Mouse (Mus musculus) midbrain, postnatal 0 days (tissue): Measurements from ENCODE around the gene Fmnl2. TPM values are rescaled to one million over a fixed set of nuclear protein-coding genes. Genes with fewer than 3 reads are reported as not detected.

ENCODE experiments used
- ATAC-seq: fragments of 200-750 bp; cut with Nextera tagmentation; 2 replicates; pipeline ENCODE4 v1.8.0; 2017; ENCODE audit warnings: moderate number of reproducible peaks, mild to moderate bottlenecking, moderate TSS enrichment, moderate library complexity; ENCODE audit not compliant: low FRiP score
- DNase-seq: peaks from one replicate; pipeline ENCODE4 v3.0.0-alpha.2; 2015; ENCODE audit warnings: low spot score
- H3K27ac ChIP-seq: fragments of 300-500 bp; sonication (generic); 2 replicates; pipeline ENCODE4 v1.5.1; 2014; ENCODE audit warnings: low read depth, mild to moderate bottlenecking, low read length, mixed read lengths
- H3K27me3 ChIP-seq: fragments of 300-500 bp; sonication (generic); 2 replicates; pipeline ENCODE4 v1.6.1; 2014; ENCODE audit warnings: low read length, control low read depth, mixed read lengths; ENCODE audit not compliant: insufficient read depth
- H3K36me3 ChIP-seq: fragments of 300-500 bp; sonication (generic); 2 replicates; pipeline ENCODE4 v1.6.1; 2014; ENCODE audit warnings: low read length, control low read depth, mixed read lengths; ENCODE audit not compliant: insufficient read depth
- H3K4me1 ChIP-seq: fragments of 300-500 bp; sonication (generic); 2 replicates; pipeline ENCODE4 v1.6.1; 2014; ENCODE audit warnings: mild to moderate bottlenecking, control low read depth, antibody characterized with exemption, low read length, mixed read lengths; ENCODE audit not compliant: insufficient read depth
- H3K4me2 ChIP-seq: fragments of 300-500 bp; sonication (generic); 2 replicates; pipeline ENCODE4 v1.6.1; 2014; ENCODE audit warnings: low read depth, mild to moderate bottlenecking, low read length, mixed read lengths; ENCODE audit not compliant: poor library complexity, severe bottlenecking
- H3K4me3 ChIP-seq: fragments of 300-500 bp; sonication (generic); 2 replicates; pipeline ENCODE4 v1.5.1; 2014; ENCODE audit warnings: low read depth, mild to moderate bottlenecking, low read length, moderate library complexity
- H3K9ac ChIP-seq: fragments of 300-500 bp; sonication (generic); replicated peaks from 2 replicates; pipeline ENCODE4 v1.6.1; 2014; ENCODE audit warnings: mild to moderate bottlenecking, low read length, moderate library complexity, mixed read lengths; ENCODE audit not compliant: poor library complexity, severe bottlenecking
- H3K9me3 ChIP-seq: fragments of 300-500 bp; sonication (generic); 2 replicates; pipeline ENCODE4 v1.6.1; 2016; ENCODE audit warnings: low read length, control low read depth
- CTCF ChIP-seq: IDR thresholded peaks from 2 replicates; pipeline ENCODE4 v1.5.1; 2016; ENCODE audit warnings: antibody characterized with exemption, mild to moderate bottlenecking
- WGBS: fragments of 180-500 bp; shearing (Covaris S2); extraction: QIAGEN DNeasy Blood & Tissue Kit; methylation state at CpG from one replicate; pipeline ENCODE4 v1.1.7; 2014; 5-methylcytosine and 5-hydroxymethylcytosine counted together
- polyA plus RNA-seq: library from polyadenylated mRNA; unstranded; fragments of >200 nt; fragmentation: Nextera tagmentation; extraction: Ambion mirVana; gene quantifications from 2 replicates; pipeline ENCODE4 v1.2.1, GENCODE M21; 2015
- total RNA-seq: library from RNA; depleted of rRNA; stranded (reverse); fragments of >200 nt; gene quantifications from 2 replicates; pipeline ENCODE4 v1.2.3, GENCODE M21; 2014

The Fmnl2 gene
- total and polyA plus RNA-seq, 2 experiments from 2014 or later: 8.4 to 27.0 TPM

DNA sequence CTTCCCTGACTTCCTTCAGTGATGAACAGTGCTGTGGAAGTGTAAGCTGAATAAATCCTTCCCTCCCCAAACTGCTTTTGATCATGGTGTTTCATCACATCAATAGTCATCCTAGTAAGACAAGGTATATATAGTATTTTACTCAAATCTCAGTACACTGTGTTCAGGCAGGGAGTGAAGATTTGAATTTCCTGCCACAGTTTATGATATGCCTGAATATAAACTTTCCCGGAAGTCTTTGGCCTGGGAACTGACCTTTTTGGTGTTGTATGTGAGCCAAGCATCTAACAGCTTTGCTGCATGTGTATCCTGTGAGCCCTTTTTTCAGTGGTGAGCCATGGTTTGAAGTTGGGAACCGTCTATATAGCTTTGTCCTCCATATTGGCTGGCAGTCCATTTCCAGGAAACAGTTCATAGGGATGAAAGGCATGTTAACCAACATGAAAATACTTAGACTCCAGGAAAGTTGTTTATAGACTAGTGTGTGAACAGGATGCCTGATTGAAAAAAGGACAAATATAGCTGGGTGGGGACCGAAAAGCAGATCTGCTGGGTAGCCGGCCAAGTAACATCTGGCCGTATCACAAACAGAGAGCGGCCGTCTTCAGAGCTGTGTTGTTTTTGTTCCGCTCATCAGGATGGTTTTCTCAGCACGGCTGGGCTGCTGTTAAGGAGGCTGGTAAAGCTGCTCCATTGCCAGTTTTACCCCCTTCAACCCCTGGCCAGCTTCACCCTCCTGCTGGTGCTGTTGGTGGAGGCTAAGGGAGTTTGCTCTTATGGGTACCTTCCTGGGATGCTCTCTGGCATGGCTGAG, 133.4 kb downstream of the Fmnl2 start:
- WGBS: 73% methylated on average over 9 of the region's 9 CpGs
- Histone ChIP-seq H3K4me3 (no peak overlapping the region), H3K9ac (no peak overlapping the region), H3K4me2 (no peak overlapping the region), H3K9me3 (no peaks in the 10 kb centered on the region), H3K36me3 (no peaks in the 10 kb centered on the region), H3K4me1 (0 out of 2 replicates have a peak, but pooled peaks cover 3% of the 10 kb centered on the region), H3K27ac (no peak overlapping the region), H3K27me3 (no peaks in the 10 kb centered on the region)
- DNase-seq (no peak), ATAC-seq (no peak)
- TF ChIP-seq CTCF: no peak

- Histone ChIP-seq H3K4me2 (no peak overlapping the region), H3K4me1 (0 out of 2 replicates have a peak, but pooled peaks cover 3% of the 10 kb centered on the region), H3K9ac (no peak overlapping the region), H3K9me3 (no peaks in the 10 kb centered on the region), H3K36me3 (no peaks in the 10 kb centered on the region), H3K27ac (no peak overlapping the region), H3K27me3 (no peaks in the 10 kb centered on the region), H3K4me3 (no peak overlapping the region)
- WGBS: 81% methylated on average over 5 of the region's 5 CpGs
- TF ChIP-seq CTCF: no peak
- no peak for ATAC-seq
- no peak for DNase-seq
Observed at GRCm38 (mm10) chr2:52991688-52992194, 134.1 kb downstream of the Fmnl2 start.

DNA sequence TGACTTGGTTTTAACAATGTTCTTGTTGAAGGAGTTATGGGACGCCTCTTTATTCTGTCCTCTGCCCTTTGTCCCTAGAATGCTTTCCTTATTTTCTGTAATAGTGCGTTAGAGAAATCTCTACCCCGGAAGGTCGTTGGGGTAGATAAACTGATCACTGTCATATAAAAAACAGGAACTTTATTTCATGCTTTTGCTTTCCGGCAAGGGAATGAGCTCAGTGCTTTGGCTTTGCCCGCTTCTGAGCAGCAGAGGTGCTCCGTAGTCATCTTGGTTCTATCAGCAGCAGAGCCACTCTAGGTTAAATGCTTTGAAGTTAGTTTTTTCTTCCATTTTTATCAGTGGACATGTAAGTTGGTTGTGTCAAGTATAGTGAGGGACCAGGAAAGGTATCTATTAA, 135.6 kb downstream of the Fmnl2 start:
- TF ChIP-seq CTCF: no peak

GRCm38 (mm10) chr2:52994526-52994925, 136.9 kb downstream of the Fmnl2 start:
- no peak overlapping the region for H3K9ac ChIP-seq
- no peaks in the 10 kb centered on the region for H3K36me3 ChIP-seq
- no peaks in the 10 kb centered on the region for H3K4me1 ChIP-seq
- H3K27me3 ChIP-seq: no peaks in the 10 kb centered on the region
- no peak for TF ChIP-seq CTCF
- H3K27ac ChIP-seq: no peak overlapping the region
- ATAC-seq (no peak), DNase-seq (no peak)
- WGBS: 87% methylated on average over 9 of the region's 9 CpGs
- H3K9me3 ChIP-seq: no peaks in the 10 kb centered on the region
- no peak overlapping the region for H3K4me3 ChIP-seq
- H3K4me2 ChIP-seq: no peak overlapping the region

More for the DNA sequence above, 135.6 kb downstream of the Fmnl2 start:
- Histone ChIP-seq H3K27me3 (no peaks in the 10 kb centered on the region), H3K4me2 (no peak overlapping the region), H3K4me3 (no peak overlapping the region), H3K36me3 (no peaks in the 10 kb centered on the region), H3K9me3 (no peaks in the 10 kb centered on the region), H3K4me1 (no peaks in the 10 kb centered on the region), H3K27ac (no peak overlapping the region), H3K9ac (no peak overlapping the region)
- ATAC-seq: no peak
- no peak for DNase-seq
- WGBS: 93% methylated on average over 7 of the region's 7 CpGs

DNA sequence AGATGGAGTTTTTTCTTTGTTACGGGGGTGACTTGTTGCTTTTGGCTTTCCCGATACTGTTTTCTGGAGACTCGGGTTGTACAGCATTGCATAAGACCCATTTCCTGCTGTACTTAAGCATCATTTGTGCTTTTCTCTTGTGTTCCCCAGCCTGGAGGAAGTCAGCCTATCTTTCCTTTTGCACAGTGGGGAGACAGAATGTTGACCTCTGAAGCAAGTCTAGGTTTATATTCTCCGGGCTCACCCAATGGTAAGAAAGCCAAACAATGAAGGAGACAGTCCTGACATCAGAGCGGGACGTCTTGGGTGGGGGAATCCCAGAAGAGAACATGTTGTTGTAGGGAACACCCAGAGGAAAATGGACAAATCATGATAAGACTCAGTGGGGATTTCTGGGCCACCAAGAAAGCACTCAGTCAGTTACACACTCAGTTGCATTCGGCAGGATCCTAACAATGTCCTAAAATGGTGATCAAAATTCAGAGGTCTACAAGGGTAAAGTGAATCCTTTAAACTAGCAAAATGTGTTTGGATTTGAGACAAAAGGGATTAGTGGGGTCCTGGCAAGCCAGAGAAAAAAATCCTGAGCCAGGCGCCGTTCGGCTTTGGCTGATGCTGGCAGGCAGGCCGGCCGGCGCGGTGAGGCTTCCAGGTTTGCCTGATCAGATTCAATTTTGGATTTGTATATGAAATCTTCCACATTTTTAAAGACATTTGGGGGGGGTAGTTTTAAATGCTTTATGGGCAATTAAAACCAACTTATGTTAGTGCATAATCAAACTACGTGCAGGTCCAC, 140.5 kb downstream of the Fmnl2 start:
- no peaks in the 10 kb centered on the region for H3K4me1 ChIP-seq
- no peak for TF ChIP-seq CTCF
- no peak overlapping the region for H3K4me2 ChIP-seq
- 36% methylated on average over 15 of the region's 15 CpGs for WGBS
- no peaks in the 10 kb centered on the region for H3K9me3 ChIP-seq
- no peaks in the 10 kb centered on the region for H3K36me3 ChIP-seq
- H3K27ac ChIP-seq: peak overlapping the region; percentile 38
- H3K4me3 ChIP-seq: no peak overlapping the region
- no peak for DNase-seq
- no peak overlapping the region for H3K9ac ChIP-seq
- no peak for ATAC-seq
- no peaks in the 10 kb centered on the region for H3K27me3 ChIP-seq
